ENCODE assay signal across 8 mouse cellular contexts in genomic region chr1:36270666-36271065, GRCm38 (mm10). TPM values are rescaled to one million over a fixed set of nuclear protein-coding genes. Genes with fewer than 3 reads are reported as not detected.
DNase-seq lines count a peak whose midpoint lies in the region; ATAC-seq lines count a peak whose summit lies in the region.

No protein-coding gene starts in this region.

- H3K27ac ChIP-seq in kidney, embryonic 14.5 days (ENCODE audit: low read depth, low read length) = peak overlapping the region; percentile 82
- H3K27ac ChIP-seq in macrophage = peak overlapping the region; percentile 84
- H3K27ac ChIP-seq in midbrain, embryonic 10.5 days (replicated peaks) = no peak overlapping the region

- peak; percentile 26 for DNase-seq in adrenal gland, postnatal 10 days
- DNase-seq in adrenal gland, adult 8-10 months = no peak
- peak; percentile 47 for DNase-seq in gastrocnemius, postnatal 25 days
- no peak for DNase-seq in ovary, postnatal 14 days (ENCODE audit: low spot score)
- DNase-seq in midbrain, embryonic 10.5 days (ENCODE audit: low spot score) = no peak
- DNase-seq in frontal cortex, postnatal 25 days (ENCODE audit: low spot score in 2 of 2) = no peak

- no peaks in the 10 kb centered on the region for H3K9me3 ChIP-seq in kidney, embryonic 14.5 days (ENCODE audit: control insufficient read depth, low read length)
- H3K9me3 ChIP-seq in midbrain, embryonic 10.5 days (replicated peaks) = no peaks in the 10 kb centered on the region

- H3K27me3 ChIP-seq in kidney, embryonic 14.5 days (ENCODE audit: control insufficient read depth, insufficient read depth, low read length) = no peaks in the 10 kb centered on the region
- peaks cover 39% of the 10 kb centered on the region for H3K27me3 ChIP-seq in midbrain, embryonic 10.5 days (ENCODE audit: low read depth, poor library complexity, severe bottlenecking)

- 26% methylated on average over 3 of the region's 3 CpGs for WGBS in kidney, embryonic 14.5 days
- 31% methylated on average over 3 of the region's 3 CpGs for WGBS in macrophage (ENCODE audit: missing documents)
- 47% methylated on average over 3 of the region's 3 CpGs for WGBS in midbrain, embryonic 10.5 days

- 0 out of 2 replicates have a peak overlapping the region, but pooled peaks have one; percentile 9 for H3K4me2 ChIP-seq in kidney, embryonic 14.5 days (replicated peaks; ENCODE audit: low read depth, low read length)

- no peak overlapping the region for H3K4me3 ChIP-seq in kidney, embryonic 14.5 days (ENCODE audit: low read length)
- H3K4me3 ChIP-seq in macrophage (ENCODE audit: inconsistent target) = no peak overlapping the region; the same call in 1 of the 2 replicates
- no peak overlapping the region for H3K4me3 ChIP-seq in midbrain, embryonic 10.5 days

- H3K79me2 ChIP-seq in macrophage (ENCODE audit: inconsistent target) = peaks cover 50% of the 10 kb centered on the region; the same call in 1 of the 2 replicates

- peak overlapping the region; percentile 40; the same call in 1 of the 2 replicates for H3K9ac ChIP-seq in kidney, embryonic 14.5 days (ENCODE audit: low read depth, low read length)

- H3K36me3 ChIP-seq in kidney, embryonic 14.5 days (ENCODE audit: control insufficient read depth, insufficient read depth, low read length) = no peaks in the 10 kb centered on the region
- peaks cover 36% of the 10 kb centered on the region for H3K36me3 ChIP-seq in macrophage (ENCODE audit: inconsistent target)
- no peaks in the 10 kb centered on the region for H3K36me3 ChIP-seq in midbrain, embryonic 10.5 days

- peak; percentile 24 for ATAC-seq in kidney, embryonic 14.5 days (ENCODE audit: low FRiP score, low TSS enrichment)

- H3K4me1 ChIP-seq in kidney, embryonic 14.5 days (ENCODE audit: control insufficient read depth, insufficient read depth, low read length) = peaks cover 56% of the 10 kb centered on the region
- H3K4me1 ChIP-seq in midbrain, embryonic 10.5 days = peaks cover 27% of the 10 kb centered on the region

RNA-seq across cellular contexts. Expression of gene Neurl3, which starts 3.8 kb away (rescaled TPM):
- total RNA-seq in adrenal gland, postnatal 10 days (2021) = 1 to 10 TPM; 4.9 to 7.4 TPM
- total RNA-seq in adrenal gland, adult 8-10 months (2022) = 10 to 100 TPM in 2 of 4 experiments, 1 to 10 TPM in 2; 7.6 to 12.1 (median 10.1) TPM
- total RNA-seq in gastrocnemius, postnatal 25 days (2021) = under 1 TPM; 0.51 to 0.88 TPM
- 10.8 and 17.4 TPM in 2 replicates for polyA plus RNA-seq in kidney, embryonic 14.5 days (2014; fragmentation: Nextera tagmentation; extraction: Ambion mirVana)
- total RNA-seq in macrophage (2018; cell fraction: chromatin; rRNA removed) = 100 to 1,000 TPM in 25 of 26 experiments, 10 to 100 TPM in 1; 94.0 to 565 (median 215) TPM
- 100 to 1,000 TPM in 22 of 26 experiments, 10 to 100 TPM in 4; 86.7 to 177 (median 113) TPM for total RNA-seq in macrophage (2018; cell fraction: cytosol; rRNA removed)
- 100 to 1,000 TPM; 107 to 483 (median 177) TPM for total RNA-seq in macrophage (2018; cell fraction: nucleus; rRNA removed)
- polyA plus RNA-seq in macrophage (2018) = 58.1 to 131 TPM (median 76.9 TPM) in 3 replicates
- polyA plus RNA-seq in midbrain, embryonic 10.5 days (2016; fragmentation: Nextera tagmentation; extraction: Ambion mirVana) = 0.27 and 0.37 TPM in 2 replicates

RNA-seq across cellular contexts. Expression of gene Uggt1, which starts 26.1 kb away (rescaled TPM):
- 10 to 100 TPM; 35.2 to 44.5 TPM for total RNA-seq in adrenal gland, postnatal 10 days (2021)
- 10 to 100 TPM; 50.9 to 64.5 (median 54.8) TPM for total RNA-seq in adrenal gland, adult 8-10 months (2022)
- total RNA-seq in gastrocnemius, postnatal 25 days (2021) = 10 to 100 TPM; 19.7 to 21.6 TPM
- polyA plus RNA-seq in kidney, embryonic 14.5 days (2014; fragmentation: Nextera tagmentation; extraction: Ambion mirVana) = 58.0 and 81.1 TPM in 2 replicates
- total RNA-seq in macrophage (2018; cell fraction: chromatin; rRNA removed) = 100 to 1,000 TPM in 15 of 26 experiments, 10 to 100 TPM in 11; 48.9 to 176 (median 111) TPM
- total RNA-seq in macrophage (2018; cell fraction: cytosol; rRNA removed) = 10 to 100 TPM; 15.0 to 71.0 (median 36.5) TPM
- 100 to 1,000 TPM in 7 of 26 experiments, 10 to 100 TPM in 19; 51.1 to 151 (median 79.1) TPM for total RNA-seq in macrophage (2018; cell fraction: nucleus; rRNA removed)
- polyA plus RNA-seq in macrophage (2018) = 43.9 to 55.5 TPM (median 53.5 TPM) in 3 replicates
- 52.5 and 56.9 TPM in 2 replicates for polyA plus RNA-seq in midbrain, embryonic 10.5 days (2016; fragmentation: Nextera tagmentation; extraction: Ambion mirVana)

RNA-seq across cellular contexts. Expression of gene Arid5a, which starts 36.9 kb away (rescaled TPM):
- total RNA-seq in adrenal gland, postnatal 10 days (2021) = 1 to 10 TPM; 8.9 to 9.2 TPM
- total RNA-seq in adrenal gland, adult 8-10 months (2022) = 1 to 10 TPM; 4.0 to 6.3 (median 4.9) TPM
- total RNA-seq in gastrocnemius, postnatal 25 days (2021) = 10 to 100 TPM in 1 of 2 experiments, 1 to 10 TPM in 1; 5.4 to 10.5 TPM
- polyA plus RNA-seq in kidney, embryonic 14.5 days (2014; fragmentation: Nextera tagmentation; extraction: Ambion mirVana) = 2.3 and 4.5 TPM in 2 replicates
- total RNA-seq in macrophage (2018; cell fraction: chromatin; rRNA removed) = 100 to 1,000 TPM in 21 of 26 experiments, 10 to 100 TPM in 5; 60.1 to 619 (median 140) TPM
- 100 to 1,000 TPM in 1 of 26 experiments, 10 to 100 TPM in 25; 17.5 to 148 (median 35.5) TPM for total RNA-seq in macrophage (2018; cell fraction: cytosol; rRNA removed)
- 100 to 1,000 TPM in 17 of 26 experiments, 10 to 100 TPM in 9; 53.1 to 603 (median 117) TPM for total RNA-seq in macrophage (2018; cell fraction: nucleus; rRNA removed)
- polyA plus RNA-seq in macrophage (2018) = 4.5 to 30.1 TPM (median 23.6 TPM) in 3 replicates
- polyA plus RNA-seq in midbrain, embryonic 10.5 days (2016; fragmentation: Nextera tagmentation; extraction: Ambion mirVana) = 3.4 and 4.0 TPM in 2 replicates

Comparison
In these comparisons a context has a peak if more than half of its experiments do, and no peak if none do; other contexts are left out.
1. DNase-seq: peak in adrenal gland, postnatal 10 days (single experiment) and gastrocnemius, postnatal 25 days (single experiment); none in adrenal gland, adult 8-10 months (single experiment), ovary, postnatal 14 days (single experiment), midbrain, embryonic 10.5 days (single experiment) and frontal cortex, postnatal 25 days (0 of 2).